Mouse (Mus musculus) activated CD4-positive, CD25-positive, alpha-beta regulatory T cell (primary cell): ENCODE measurements around the gene Mylk2. TPM values are rescaled to one million over a fixed set of nuclear protein-coding genes. Genes with fewer than 3 reads are reported as not detected.

Experiments
- polyA plus RNA-seq, 2 experiments: library from polyadenylated mRNA; unstranded; fragments of 100-300 nt; shearing (Covaris generic); gene quantifications; one replicate each; pipeline ENCODE4 v1.2.1; 2017

Gene Mylk2
- polyA plus RNA-seq: not detected

GRCm38 (mm10) chr2:152911031-152911430, at the start of gene Mylk2:
TSS of gene Mylk2 (plus strand) at chr2:152911352.

GRCm38 (mm10) chr2:152933048-152933447, 21.9 kb downstream of the Mylk2 start, which contains the start of gene Foxs1:
TSS of gene Foxs1 (minus strand) at chr2:152933208.

GRCm38 (mm10) chr2:152951065-152951849, 40.1 kb downstream of the Mylk2 start, which contains the start of gene Dusp15:
TSS of gene Dusp15 (minus strand) at chr2:152951698.

GRCm38 (mm10) chr2:152962091-152962793, 51.1 kb downstream of the Mylk2 start, which contains the start of gene Ttll9:
TSS of gene Ttll9 (plus strand) at chr2:152962485.

Other genes starting within 250 kb of the Mylk2 start
- gene H13, start 241.9 kb upstream of the Mylk2 start, polyA plus RNA-seq: 100 to 1,000 TPM; 190 to 281 TPM
- 1 to 10 TPM; 3.7 to 5.9 TPM for gene Mcts2, start 224.3 kb upstream of the Mylk2 start, polyA plus RNA-seq
- gene Id1, start 175.1 kb upstream of the Mylk2 start, polyA plus RNA-seq: 1 to 10 TPM in 1 of 2 experiments, not detected in 1; 1.3 TPM
- under 1 TPM in 1 of 2 experiments, not detected in 1; 0.97 TPM for gene Cox4i2, start 157.2 kb upstream of the Mylk2 start, polyA plus RNA-seq
- 10 to 100 TPM; 53.8 to 70.8 TPM for gene Bcl2l1, start 79.6 kb upstream of the Mylk2 start, polyA plus RNA-seq
- 10 to 100 TPM; 12.5 to 18.7 TPM for gene Tpx2, start 63.4 kb upstream of the Mylk2 start, polyA plus RNA-seq
- not detected for gene Foxs1, start 21.9 kb downstream of the Mylk2 start, polyA plus RNA-seq
- gene Dusp15, start 40.3 kb downstream of the Mylk2 start, polyA plus RNA-seq: not detected
- gene Ttll9, start 51.1 kb downstream of the Mylk2 start, polyA plus RNA-seq: 1 to 10 TPM in 1 of 2 experiments, under 1 TPM in 1; 0.47 to 1.5 TPM
- 100 to 1,000 TPM; 125 to 167 TPM for gene Pdrg1, start 104.1 kb downstream of the Mylk2 start, polyA plus RNA-seq
- gene Xkr7, start 120.5 kb downstream of the Mylk2 start, polyA plus RNA-seq: not detected
- not detected for gene Ccm2l, start 154.6 kb downstream of the Mylk2 start, polyA plus RNA-seq
- gene Hck, start 197.1 kb downstream of the Mylk2 start, polyA plus RNA-seq: 1 to 10 TPM in 1 of 2 experiments, under 1 TPM in 1; 0.66 to 2.5 TPM
- gene Tm9sf4, start 250.0 kb downstream of the Mylk2 start, polyA plus RNA-seq: 10 to 100 TPM; 38.1 to 51.4 TPM